Mouse (Mus musculus): Measurements from ENCODE around the gene Socs5.

GRCm38 (mm10) chr17:87073470-87073869 lies 34.0 kb upstream of the Socs5 start:
- no peak for TF ChIP-seq POLR2A (IDR thresholded peaks at IDR 0.05; ENCODE audit: extremely low read depth, insufficient read depth, low read length)
- no peak for TF ChIP-seq CTCF (IDR thresholded peaks at IDR 0.05; ENCODE audit: low read depth, low read length)
